Mouse (Mus musculus): Measurements from ENCODE around the gene Cmss1.

DNA sequence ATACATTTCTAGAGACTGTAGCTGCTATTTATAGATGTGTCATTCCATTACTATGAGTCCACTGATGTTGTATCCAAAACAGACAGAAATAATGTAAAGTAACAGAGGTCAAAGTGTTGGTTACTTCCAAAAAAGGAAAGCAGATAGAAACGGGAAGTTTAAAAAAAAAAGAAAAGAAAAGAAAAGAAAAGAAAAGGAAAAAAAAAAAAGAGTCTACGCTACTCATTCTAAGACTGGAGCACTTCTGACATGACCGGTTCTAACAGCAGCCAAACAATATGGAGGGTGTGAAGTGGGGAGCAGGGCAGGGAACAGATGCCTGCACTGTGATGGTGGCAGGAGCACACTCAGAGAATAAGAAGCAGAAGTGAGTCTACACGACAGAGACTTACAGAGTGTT, 78.2 kb downstream of the Cmss1 start:
- no peak for TF ChIP-seq CTCF (IDR thresholded peaks at IDR 0.05; ENCODE audit: extremely low read depth, insufficient read length, insufficient replicate concordance, low read depth, low read length)
- TF ChIP-seq POLR2A (IDR thresholded peaks at IDR 0.05; ENCODE audit: low read depth, low read length) = no peak

Measured in small intestine, adult 2 months (tissue).